Mouse (Mus musculus) kidney, embryonic 16.5 days (tissue): ENCODE results near the gene Smim24. TPM values are rescaled to one million over a fixed set of nuclear protein-coding genes. Genes with fewer than 3 reads are reported as not detected.

Experiments
- ATAC-seq: fragments of 200-750 bp; cut with Nextera tagmentation; 2 replicates; pipeline ENCODE4 v1.8.0; 2017; ENCODE audit warnings: moderate TSS enrichment; ENCODE audit not compliant: low FRiP score, low TSS enrichment
- H3K27ac ChIP-seq: fragments of 300-500 bp; sonication (generic); 2 replicates; pipeline ENCODE4 v1.5.1; 2014; ENCODE audit warnings: low read length
- H3K27me3 ChIP-seq: fragments of 300-500 bp; sonication (generic); 2 replicates; pipeline ENCODE4 v1.6.1; 2014; ENCODE audit warnings: low read length, control low read depth, mixed read lengths; ENCODE audit not compliant: insufficient read depth
- H3K36me3 ChIP-seq: fragments of 300-500 bp; sonication (generic); 2 replicates; pipeline ENCODE4 v1.6.1; 2014; ENCODE audit warnings: low read length, control low read depth, mixed read lengths; ENCODE audit not compliant: insufficient read depth
- H3K4me1 ChIP-seq: fragments of 300-500 bp; sonication (generic); 2 replicates; pipeline ENCODE4 v1.6.1; 2014; ENCODE audit warnings: low read length, control low read depth, mixed read lengths; ENCODE audit not compliant: insufficient read depth
- H3K4me2 ChIP-seq: fragments of 300-500 bp; sonication (generic); replicated peaks from 2 replicates; pipeline ENCODE4 v1.6.1; 2014; ENCODE audit warnings: low read depth, low read length
- H3K4me3 ChIP-seq: fragments of 300-500 bp; sonication (generic); 2 replicates; pipeline ENCODE4 v1.5.1; 2014; ENCODE audit warnings: mild to moderate bottlenecking, low read length
- H3K9ac ChIP-seq: fragments of 300-500 bp; sonication (generic); replicated peaks from 2 replicates; pipeline ENCODE4 v1.6.1; 2014; ENCODE audit warnings: low read length
- H3K9me3 ChIP-seq: fragments of 300-500 bp; sonication (generic); 2 replicates; pipeline ENCODE4 v1.6.1; 2016; ENCODE audit warnings: low read length, control low read depth
- microRNA-seq: library from miRNA; unstranded; fragments of <30 nt; microRNA quantifications from one replicate; pipeline ENCODE4, GENCODE M21; 2016
- polyA plus RNA-seq: library from polyadenylated mRNA; unstranded; fragments of >200 nt; fragmentation: Nextera tagmentation; extraction: Ambion mirVana; gene quantifications from 2 replicates; pipeline ENCODE4 v1.2.1, GENCODE M21; 2015

The Smim24 gene
- polyA plus RNA-seq, 1 experiment from 2014 or later: 44.1 TPM

DNA sequence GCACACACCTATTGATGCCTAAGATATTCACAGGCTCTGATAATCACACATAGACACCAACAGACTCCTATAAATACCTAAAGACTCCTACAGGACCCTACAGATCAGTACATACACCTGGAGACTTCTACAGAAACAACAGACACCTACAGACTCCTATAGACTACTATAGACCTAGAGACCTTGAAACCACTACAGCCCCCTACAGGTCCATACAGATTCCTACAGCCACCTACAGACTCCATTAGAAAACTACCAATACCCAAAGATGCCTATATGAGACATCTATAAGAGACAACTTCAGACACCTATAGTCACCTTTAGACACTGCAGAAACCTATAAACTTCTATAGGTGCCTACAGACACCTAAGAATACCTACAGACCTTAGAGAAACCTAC lies 48.2 kb downstream of the Smim24 start:
- no peak overlapping the region for H3K4me2 ChIP-seq

More for the DNA sequence above, 48.2 kb downstream of the Smim24 start:
- Histone ChIP-seq H3K27ac (no peak overlapping the region), H3K4me1 (no peaks in the 10 kb centered on the region), H3K27me3 (no peaks in the 10 kb centered on the region), H3K36me3 (no peaks in the 10 kb centered on the region), H3K9ac (no peak overlapping the region), H3K9me3 (no peaks in the 10 kb centered on the region), H3K4me3 (no peak overlapping the region)
- no peak for ATAC-seq

Small RNAs within 50 kb of the gene (microRNA-seq; reads per million reads assigned to microRNA genes)
- gene Mir1191b (1.6 reads per million, percentile 3 among the genes with 10 or more reads in this experiment), gene Mir6913 (not detected)

Other genes with a start within 250 kb of the Smim24 start
- gene Pias4, start 225.1 kb upstream of the Smim24 start, polyA plus RNA-seq: 51.0 and 56.2 TPM in 2 replicates
- 663 and 672 TPM in 2 replicates for gene Eef2, start 216.4 kb upstream of the Smim24 start, polyA plus RNA-seq
- 38.4 and 39.3 TPM in 2 replicates for gene Dapk3, start 210.0 kb upstream of the Smim24 start, polyA plus RNA-seq
- gene 4930442H23Rik, start 209.2 kb upstream of the Smim24 start, polyA plus RNA-seq: not detected in 2 replicates
- gene Nmrk2, start 191.0 kb upstream of the Smim24 start, polyA plus RNA-seq: not detected in 2 replicates
- 0.14 and 0.33 TPM in 2 replicates for gene Atcay, start 162.2 kb upstream of the Smim24 start, polyA plus RNA-seq
- 7.1 and 7.8 TPM in 2 replicates for gene Zfr2, start 159.9 kb upstream of the Smim24 start, polyA plus RNA-seq
- 8.2 and 8.9 TPM in 2 replicates for gene Matk, start 140.1 kb upstream of the Smim24 start, polyA plus RNA-seq
- 218 and 238 TPM in 2 replicates for gene Mrpl54, start 126.1 kb upstream of the Smim24 start, polyA plus RNA-seq
- 88.6 and 88.7 TPM in 2 replicates for gene Apba3, start 126.1 kb upstream of the Smim24 start, polyA plus RNA-seq
- gene Tjp3, start 101.5 kb upstream of the Smim24 start, polyA plus RNA-seq: 21.9 and 22.6 TPM in 2 replicates
- gene Pip5k1c, start 100.1 kb upstream of the Smim24 start, polyA plus RNA-seq: 62.9 and 63.9 TPM in 2 replicates
- gene Cactin, start 71.9 kb upstream of the Smim24 start, polyA plus RNA-seq: 42.3 and 43.2 TPM in 2 replicates
- gene Tbxa2r, start 64.3 kb upstream of the Smim24 start, polyA plus RNA-seq: 19.7 and 20.2 TPM in 2 replicates
- 0.09 TPM in 2 replicates for gene Gipc3, start 49.8 kb upstream of the Smim24 start, polyA plus RNA-seq
- gene Hmg20b, start 42.6 kb upstream of the Smim24 start, polyA plus RNA-seq: 90.6 and 94.5 TPM in 2 replicates
- 9.8 and 12.5 TPM in 2 replicates for gene Mfsd12, start 35.6 kb upstream of the Smim24 start, polyA plus RNA-seq
- 0.98 and 1.2 TPM in 2 replicates for gene 4930404N11Rik, start 27.2 kb upstream of the Smim24 start, polyA plus RNA-seq
- gene Fzr1, start 14.5 kb upstream of the Smim24 start, polyA plus RNA-seq: 111 and 115 TPM in 2 replicates
- 87.6 and 104 TPM in 2 replicates for gene Dohh, start 8.6 kb upstream of the Smim24 start, polyA plus RNA-seq
- gene Gm48551, start 8.6 kb upstream of the Smim24 start, polyA plus RNA-seq: 5.0 and 5.2 TPM in 2 replicates
- gene Gm48552, start 4.0 kb upstream of the Smim24 start, polyA plus RNA-seq: 1.4 and 1.6 TPM in 2 replicates
- gene Nfic, start 62.6 kb downstream of the Smim24 start, polyA plus RNA-seq: 87.8 and 92.0 TPM in 2 replicates
- 0.29 and 0.67 TPM in 2 replicates for gene Celf5, start 89.7 kb downstream of the Smim24 start, polyA plus RNA-seq
- gene Ncln, start 103.3 kb downstream of the Smim24 start, polyA plus RNA-seq: 107 and 112 TPM in 2 replicates
- gene S1pr4, start 107.1 kb downstream of the Smim24 start, polyA plus RNA-seq: 1.5 and 1.7 TPM in 2 replicates
- 0.70 and 0.98 TPM in 2 replicates for gene Gna15, start 131.2 kb downstream of the Smim24 start, polyA plus RNA-seq
- gene Gna11, start 152.1 kb downstream of the Smim24 start, polyA plus RNA-seq: 92.3 and 92.7 TPM in 2 replicates
- 322 and 487 TPM in 2 replicates for gene Aes, start 166.4 kb downstream of the Smim24 start, polyA plus RNA-seq
- 41.0 and 52.0 TPM in 2 replicates for gene Tle2, start 181.5 kb downstream of the Smim24 start, polyA plus RNA-seq
- 18.5 and 22.8 TPM in 2 replicates for gene Tle6, start 208.0 kb downstream of the Smim24 start, polyA plus RNA-seq
- 0.66 and 0.82 TPM in 2 replicates for gene BC025920, start 213.2 kb downstream of the Smim24 start, polyA plus RNA-seq
- gene Sirt6, start 234.7 kb downstream of the Smim24 start, polyA plus RNA-seq: 41.8 and 48.4 TPM in 2 replicates
- 16.0 and 17.6 TPM in 2 replicates for gene Ankrd24, start 235.5 kb downstream of the Smim24 start, polyA plus RNA-seq